7 mouse cellular contexts compared by ENCODE assay signal in genomic region chr7:122940371-122941075, GRCm38 (mm10). TPM values are rescaled to one million over a fixed set of nuclear protein-coding genes. Genes with fewer than 3 reads are reported as not detected.
DNase-seq lines count a peak whose midpoint lies in the region; ATAC-seq lines count a peak whose summit lies in the region.

No protein-coding gene starts in this region.

- intact Hi-C loops in left cerebral cortex, postnatal 25 days (cut with DNase I) = no loop called here

- H3K27ac ChIP-seq in hindbrain, embryonic 15.5 days (replicated peaks) = no peak overlapping the region

- H3K36me3 ChIP-seq in hindbrain, embryonic 15.5 days = no peaks in the 10 kb centered on the region

- no peaks in the 10 kb centered on the region for H3K27me3 ChIP-seq in hindbrain, embryonic 15.5 days

- H3K4me2 ChIP-seq in hindbrain, embryonic 15.5 days = peak overlapping the region; percentile 35

- no peaks in the 10 kb centered on the region for H3K9me3 ChIP-seq in hindbrain, embryonic 15.5 days

- peak; percentile 96 for ATAC-seq in CD4-positive, CD25-positive, alpha-beta regulatory T cell, adult 4 months
- no peak for ATAC-seq in hindbrain, embryonic 15.5 days (ENCODE audit: low FRiP score, low read depth)
- ATAC-seq in megakaryocyte-erythroid progenitor cell, adult 5-6 weeks (replicated peaks; ENCODE audit: low FRiP score, low TSS enrichment, poor library complexity, severe bottlenecking) = peak; percentile 77

- WGBS in hindbrain, embryonic 15.5 days = 10% methylated on average over 12 of the region's 12 CpGs

- DNase-seq in T-cell, adult 2 months (ENCODE audit: low spot score) = peak; percentile 78
- DNase-seq in c-Kit-positive CD71-positive TER-119-positive erythroid progenitor cells, embryonic 14.5 days (ENCODE audit: low spot score) = no peak
- DNase-seq in cerebellum, postnatal 36 days = no peak
- no peak for DNase-seq in left cerebral cortex, postnatal 25 days (ENCODE audit: low spot score in 2 of 2)

- H3K4me3 ChIP-seq in hindbrain, embryonic 15.5 days = no peak overlapping the region

- H3K9ac ChIP-seq in hindbrain, embryonic 15.5 days = no peak overlapping the region

- H3K4me1 ChIP-seq in hindbrain, embryonic 15.5 days (replicated peaks) = no peaks in the 10 kb centered on the region

RNA-seq across cellular contexts. Expression of gene Rbbp6, which starts 25.0 kb away (rescaled TPM):
- polyA plus RNA-seq in CD4-positive, CD25-positive, alpha-beta regulatory T cell, adult 4 months (2017; shearing (Covaris generic)) = 10 to 100 TPM; 46.4 to 51.4 TPM
- 25.0 and 26.3 TPM in 2 replicates for polyA plus RNA-seq in hindbrain, embryonic 15.5 days (2015; fragmentation: Nextera tagmentation; extraction: Ambion mirVana)
- 120 and 143 TPM in 2 replicates for total RNA-seq in megakaryocyte-erythroid progenitor cell, adult 5-6 weeks (2014; fragmentation: Nextera tagmentation)
- total RNA-seq in megakaryocyte-erythroid progenitor cell, adult 5-6 weeks (2017) = 89.7 and 95.3 TPM in 2 replicates
- total RNA-seq in left cerebral cortex, postnatal 25 days (2021) = 10 to 100 TPM; 61.4 to 71.6 TPM
